Mouse (Mus musculus): Measurements from ENCODE around the gene Ubr4.

GRCm38 (mm10) chr4:139352832-139353231 lies 423 bp downstream of the Ubr4 start:
- TF ChIP-seq CTCF (conservative IDR thresholded peaks at IDR 0.05; ENCODE audit: insufficient read depth, insufficient read length, low read depth, low read length) (no peak), POLR2A (IDR thresholded peaks at IDR 0.05; ENCODE audit: low read depth, low read length) (no peak)

Measured in kidney, adult 2 months (tissue).